In the genomic region with DNA sequence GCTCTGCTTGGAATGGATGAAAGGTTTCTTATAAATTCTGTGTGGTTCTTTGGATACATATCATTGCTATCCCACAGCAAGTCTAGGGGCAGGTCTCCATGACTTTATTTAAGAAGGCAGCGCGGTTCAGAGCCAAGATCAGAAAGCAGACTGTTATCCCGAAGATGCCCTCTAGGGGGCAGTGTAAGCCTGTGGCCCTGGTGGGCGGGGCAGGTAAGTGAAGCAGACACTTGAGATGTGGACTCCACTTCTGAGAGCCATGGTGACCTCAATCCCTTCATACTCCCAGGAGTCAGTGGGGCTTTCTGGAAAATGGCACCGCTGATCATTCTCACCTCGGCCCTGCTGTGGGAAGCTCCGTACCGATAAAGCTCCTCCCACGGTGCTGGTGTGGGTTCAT, we compare ENCODE assay signal across 8 mouse cellular contexts.
DNase-seq lines count a peak whose midpoint lies in the region; ATAC-seq and TF ChIP-seq lines count a peak whose summit lies in the region.

No protein-coding gene starts in this region.

- WGBS in kidney, adult 2 months = 35% methylated on average over 9 of the region's 9 CpGs

- H3K36me3 ChIP-seq in kidney, adult 2 months (ENCODE audit: control insufficient read depth, insufficient read depth, low read length) = no peaks in the 10 kb centered on the region

- no peak for DNase-seq in left cerebral cortex, adult 2 months (ENCODE audit: extremely low spot score in 1 of 2, low spot score in 2 of 2)
- DNase-seq in left cerebral cortex, adult 8-10 months (ENCODE audit: low spot score in 2 of 2) = no peak
- DNase-seq in T-cell, adult 2 months (ENCODE audit: low spot score) = peak; percentile 58
- DNase-seq in kidney, adult 2 months = peak; percentile 49
- DNase-seq in lung, postnatal 36 days = peak; percentile 64
- DNase-seq in testis, postnatal 10 days (ENCODE audit: low spot score) = peak; percentile 78
- no peak for DNase-seq in left cerebral cortex, postnatal 36 days (ENCODE audit: low spot score in 2 of 2)

- peak; percentile 71; the same call in 1 of the 2 replicates for ATAC-seq in erythroblast, adult 5-6 weeks (replicated peaks; ENCODE audit: low FRiP score, poor library complexity, severe bottlenecking)

- no peaks in the 10 kb centered on the region for H3K4me1 ChIP-seq in kidney, adult 2 months (ENCODE audit: control insufficient read depth, insufficient read depth, low read length)

- no peak overlapping the region for H3K27ac ChIP-seq in left cerebral cortex, adult 2 months
- no peak overlapping the region for H3K27ac ChIP-seq in kidney, adult 2 months (ENCODE audit: insufficient read depth, low read depth, low read length)

- intact Hi-C loops in left cerebral cortex, adult 2 months (cut with DNase I) = no loop called here
- intact Hi-C loops in left cerebral cortex, postnatal 36 days (cut with DNase I) = no loop called here

- TF ChIP-seq CTCF in left cerebral cortex, adult 2 months (IDR thresholded peaks at IDR 0.05) = peak; percentile 65
- TF ChIP-seq CTCF in kidney, adult 2 months (conservative IDR thresholded peaks at IDR 0.05; ENCODE audit: insufficient read depth, insufficient read length, low read depth, low read length) = peak; percentile 84

- H3K27me3 ChIP-seq in kidney, adult 2 months (replicated peaks; ENCODE audit: control insufficient read depth, insufficient read depth, low read length) = no peaks in the 10 kb centered on the region

- TF ChIP-seq POLR2A in kidney, adult 2 months (IDR thresholded peaks at IDR 0.05; ENCODE audit: low read depth, low read length) = no peak

- H3K4me3 ChIP-seq in left cerebral cortex, adult 2 months = no peak overlapping the region
- no peak overlapping the region for H3K4me3 ChIP-seq in kidney, adult 2 months (ENCODE audit: insufficient read depth, low read depth, low read length)

Comparison
In these comparisons a context has a peak if more than half of its experiments do, and no peak if none do; other contexts are left out.
1. DNase-seq: peak in T-cell, adult 2 months (single experiment), kidney, adult 2 months (single experiment), lung, postnatal 36 days (single experiment) and testis, postnatal 10 days (single experiment); none in left cerebral cortex, adult 2 months (0 of 2), left cerebral cortex, adult 8-10 months (0 of 2) and left cerebral cortex, postnatal 36 days (0 of 2).